Mouse (Mus musculus) liver, embryonic 11.5 days (tissue): Measurements from ENCODE around the gene Ppt1. TPM values are rescaled to one million over a fixed set of nuclear protein-coding genes. Genes with fewer than 3 reads are reported as not detected.

ENCODE experiments used
- ATAC-seq: fragments of 200-750 bp; cut with Nextera tagmentation; replicated peaks from 2 replicates; pipeline ENCODE4 v1.8.0; 2017; ENCODE audit warnings: moderate number of reproducible peaks, mild to moderate bottlenecking, moderate TSS enrichment, moderate library complexity; ENCODE audit not compliant: low FRiP score
- DNase-seq: peaks from one replicate; pipeline ENCODE4 v3.0.0-alpha.2; 2017; ENCODE audit warnings: low spot score
- H3K27ac ChIP-seq: fragments of 300-500 bp; sonication (generic); 2 replicates; pipeline ENCODE4 v1.5.1; 2014; ENCODE audit warnings: mild to moderate bottlenecking, low read depth, low read length, control low read depth
- H3K27me3 ChIP-seq: fragments of 300-500 bp; sonication (generic); replicated peaks from 2 replicates; pipeline ENCODE4 v1.6.1; 2014; ENCODE audit warnings: low read length, mixed read lengths; ENCODE audit not compliant: control insufficient read depth, insufficient read depth
- H3K36me3 ChIP-seq: fragments of 300-500 bp; sonication (generic); 2 replicates; pipeline ENCODE4 v1.6.1; 2014; ENCODE audit warnings: mild to moderate bottlenecking, low read length, moderate library complexity, mixed read lengths; ENCODE audit not compliant: control insufficient read depth, insufficient read depth
- H3K4me1 ChIP-seq: fragments of 300-500 bp; sonication (generic); replicated peaks from 2 replicates; pipeline ENCODE4 v1.6.1; 2014; ENCODE audit warnings: low read length, mixed read lengths; ENCODE audit not compliant: control insufficient read depth, insufficient read depth
- H3K4me2 ChIP-seq: fragments of 300-500 bp; sonication (generic); 2 replicates; pipeline ENCODE4 v1.6.1; 2014; ENCODE audit warnings: mild to moderate bottlenecking, control low read depth, moderate library complexity
- H3K4me3 ChIP-seq: fragments of 300-500 bp; sonication (generic); 2 replicates; pipeline ENCODE4 v1.5.1; 2014; ENCODE audit warnings: low read depth, low read length, control low read depth
- H3K9ac ChIP-seq: fragments of 300-500 bp; sonication (generic); 2 replicates; pipeline ENCODE4 v1.6.1; 2014; ENCODE audit warnings: low read depth, low read length, control low read depth
- H3K9me3 ChIP-seq: fragments of 300-500 bp; sonication (generic); 2 replicates; pipeline ENCODE4 v1.6.1; 2016; ENCODE audit warnings: low read length, inconsistent platforms, mixed read lengths; ENCODE audit not compliant: control insufficient read depth
- WGBS: fragments of 180-500 bp; shearing (Covaris S2); extraction: QIAGEN DNeasy Blood & Tissue Kit; methylation state at CpG from one replicate; pipeline ENCODE4 v1.1.7; 2014; 5-methylcytosine and 5-hydroxymethylcytosine counted together
- polyA plus RNA-seq: library from polyadenylated mRNA; unstranded; fragments of >200 nt; fragmentation: Nextera tagmentation; extraction: Ambion mirVana; gene quantifications from 2 replicates; pipeline ENCODE4 v1.2.1, GENCODE M21; 2014

Ppt1 gene
- polyA plus RNA-seq, 1 experiment from 2014 or later = 44.5 TPM

DNA sequence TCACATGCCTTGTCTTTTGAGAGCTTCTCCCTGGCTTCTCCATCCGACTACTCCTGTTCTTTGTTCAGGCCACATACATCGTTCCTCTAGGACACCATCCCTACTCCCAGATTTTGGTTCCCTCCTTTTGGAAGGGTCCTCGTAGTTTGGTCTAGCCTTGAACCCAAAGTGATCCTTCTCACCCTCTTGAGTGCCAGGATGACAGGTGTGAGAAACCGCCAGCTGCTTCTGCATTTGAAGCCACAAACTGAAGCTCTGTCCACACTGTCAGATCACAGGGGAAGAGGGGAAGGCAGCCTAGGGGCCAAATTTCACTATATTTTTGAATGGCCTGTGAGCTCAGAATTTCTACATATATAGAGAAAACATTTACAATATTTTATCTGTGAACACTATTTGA lies 18.7 kb downstream of the Ppt1 start:
- H3K9me3 ChIP-seq = no peaks in the 10 kb centered on the region

DNA sequence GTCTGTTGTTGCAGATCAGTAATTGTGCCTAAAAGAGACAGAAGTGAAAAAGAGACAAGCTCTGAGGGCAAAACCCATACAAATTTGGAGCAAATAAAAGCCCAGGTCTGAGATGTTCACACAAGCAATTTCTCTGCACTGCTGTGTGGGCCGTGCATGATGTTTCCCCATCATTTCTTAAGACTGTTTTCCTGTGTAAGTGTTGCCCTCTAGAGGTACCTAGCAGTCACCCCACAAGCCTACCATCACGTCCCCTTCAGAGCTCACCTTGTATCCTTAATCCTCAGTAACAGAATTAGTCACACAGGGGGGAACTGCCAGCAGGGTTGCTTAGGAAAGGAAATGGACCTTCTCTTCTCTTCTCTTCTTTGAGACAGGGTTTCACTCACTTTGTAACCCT lies 21.9 kb downstream of the Ppt1 start:
- Histone ChIP-seq H3K9ac (no peak overlapping the region), H3K9me3 (no peaks in the 10 kb centered on the region), H3K4me1 (no peaks in the 10 kb centered on the region), H3K4me3 (no peak overlapping the region), H3K36me3 (peaks cover 31% of the 10 kb centered on the region), H3K27me3 (no peaks in the 10 kb centered on the region), H3K27ac (no peak overlapping the region), H3K4me2 (no peak overlapping the region)
- 60% methylated on average over 2 of the region's 2 CpGs for WGBS
- no peak for ATAC-seq
- DNase-seq = no peak

More for the DNA sequence above, 18.7 kb downstream of the Ppt1 start:
- no peak overlapping the region for H3K4me2 ChIP-seq
- WGBS = 86% methylated on average over 4 of the region's 4 CpGs
- no peak overlapping the region for H3K27ac ChIP-seq
- no peak overlapping the region for H3K9ac ChIP-seq
- H3K36me3 ChIP-seq = peaks cover 15% of the 10 kb centered on the region
- H3K4me1 ChIP-seq = no peaks in the 10 kb centered on the region
- no peak overlapping the region for H3K4me3 ChIP-seq
- ATAC-seq (no peak), DNase-seq (no peak)
- H3K27me3 ChIP-seq = no peaks in the 10 kb centered on the region

DNA sequence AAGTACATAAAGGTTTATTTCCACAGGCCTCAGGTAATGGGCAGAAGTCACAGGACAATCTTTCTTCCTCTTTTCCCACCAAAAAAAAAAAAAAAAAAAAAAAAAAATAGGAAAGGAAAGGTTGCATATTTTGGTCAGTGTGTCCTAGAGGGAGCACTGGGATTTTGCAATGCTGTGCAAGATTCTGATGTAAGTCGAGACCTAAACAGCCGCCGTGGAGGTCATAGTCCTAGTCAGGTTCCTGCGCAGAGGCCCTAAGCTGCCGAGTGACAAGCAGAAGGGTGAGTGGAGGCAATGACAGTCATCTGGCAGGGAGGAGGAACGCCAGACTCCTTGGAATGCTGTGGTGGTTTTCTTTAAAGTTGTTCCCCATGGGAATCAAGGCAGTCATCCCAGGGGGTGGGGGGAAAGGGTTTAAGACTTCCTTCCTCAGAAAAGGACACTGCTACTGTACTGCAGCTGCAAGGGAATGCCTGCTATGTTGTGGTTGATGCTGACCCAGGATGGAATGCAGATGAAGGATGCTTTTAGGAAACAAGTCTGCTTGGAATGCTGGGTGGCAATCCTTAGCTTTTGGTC lies 23.1 kb downstream of the Ppt1 start:
- ATAC-seq (no peak), DNase-seq (no peak)
- H3K9ac ChIP-seq = no peak overlapping the region
- peaks cover 35% of the 10 kb centered on the region for H3K36me3 ChIP-seq
- H3K27me3 ChIP-seq = no peaks in the 10 kb centered on the region
- WGBS = 64% methylated on average over 6 of the region's 6 CpGs
- H3K9me3 ChIP-seq = no peaks in the 10 kb centered on the region
- H3K27ac ChIP-seq = no peak overlapping the region
- no peaks in the 10 kb centered on the region for H3K4me1 ChIP-seq
- H3K4me3 ChIP-seq = no peak overlapping the region
- no peak overlapping the region for H3K4me2 ChIP-seq

DNA sequence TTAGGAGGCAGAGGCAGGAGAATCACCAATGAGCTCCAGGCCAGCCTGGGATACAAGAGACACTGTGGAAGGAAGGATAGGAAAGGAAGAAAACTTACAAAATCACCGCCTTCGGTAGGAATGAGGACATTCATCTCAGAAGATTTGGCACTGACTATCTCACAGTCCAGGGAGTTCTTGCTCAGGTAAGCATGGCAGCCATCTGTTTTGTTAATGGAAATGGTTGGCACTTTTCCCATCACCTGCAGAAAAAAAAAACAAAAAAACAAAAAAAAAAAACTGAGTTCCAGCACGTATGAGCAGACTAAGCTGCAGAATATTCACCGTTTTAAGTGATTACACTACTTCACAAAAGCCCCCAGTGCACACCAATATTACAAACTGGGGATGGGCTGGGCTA lies 25.8 kb downstream of the Ppt1 start:
- DNase-seq = no peak
- Histone ChIP-seq H3K27ac (no peak overlapping the region), H3K4me1 (no peaks in the 10 kb centered on the region), H3K9me3 (no peaks in the 10 kb centered on the region), H3K9ac (no peak overlapping the region), H3K4me2 (no peak overlapping the region), H3K4me3 (no peak overlapping the region), H3K36me3 (peaks cover 51% of the 10 kb centered on the region), H3K27me3 (no peaks in the 10 kb centered on the region)
- no peak for ATAC-seq
- 93% methylated on average over 4 of the region's 4 CpGs for WGBS

DNA sequence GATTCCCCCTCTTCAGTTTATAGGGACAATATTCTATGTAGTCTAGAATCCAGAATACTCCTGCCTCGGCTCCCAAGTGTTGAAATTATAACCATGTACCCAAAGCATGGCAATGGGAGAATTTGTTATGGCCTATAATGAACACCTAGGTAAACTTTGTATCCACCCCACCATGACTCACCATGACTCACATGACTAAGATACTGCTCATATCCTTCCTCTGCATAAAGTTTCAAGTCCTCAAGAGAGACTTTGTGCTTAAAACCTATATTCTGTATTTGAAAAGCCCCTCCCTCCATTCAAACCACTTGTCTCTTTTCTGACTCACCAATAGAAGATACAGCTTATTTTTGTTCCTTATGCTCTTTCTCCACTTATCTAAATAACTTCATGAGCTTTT lies 32.0 kb downstream of the Ppt1 start:
- Histone ChIP-seq H3K27ac (no peak overlapping the region), H3K9me3 (no peaks in the 10 kb centered on the region), H3K9ac (no peak overlapping the region), H3K4me3 (no peak overlapping the region), H3K27me3 (no peaks in the 10 kb centered on the region), H3K4me1 (peaks cover 14% of the 10 kb centered on the region), H3K36me3 (peaks cover 48% of the 10 kb centered on the region), H3K4me2 (no peak overlapping the region)
- DNase-seq (no peak), ATAC-seq (no peak)
- WGBS = 91% methylated on average over 1 of the region's 1 CpGs

DNA sequence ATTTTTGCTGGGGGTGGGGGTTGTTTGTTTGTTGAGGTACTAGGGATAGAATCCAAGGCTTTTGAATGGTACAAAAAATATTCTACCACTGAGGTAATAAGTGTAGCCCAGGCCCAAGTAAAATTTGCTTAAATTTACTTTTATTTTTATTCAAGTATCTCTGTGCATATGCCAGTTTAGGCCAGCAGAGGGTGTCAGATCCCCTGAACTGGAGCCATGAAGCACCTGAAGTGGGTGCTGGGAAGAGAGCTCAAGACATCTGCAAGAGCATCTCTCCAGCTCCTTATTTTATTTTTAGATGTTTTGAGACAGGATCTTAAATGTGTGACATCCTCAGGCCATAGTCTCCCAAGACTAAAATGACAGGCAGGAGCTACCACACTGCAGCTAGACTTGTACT lies 34.0 kb downstream of the Ppt1 start:
- H3K27me3 ChIP-seq = no peaks in the 10 kb centered on the region
- H3K36me3 ChIP-seq = peaks cover 37% of the 10 kb centered on the region
- H3K27ac ChIP-seq = no peak overlapping the region
- H3K4me1 ChIP-seq = peaks cover 26% of the 10 kb centered on the region
- no peak for ATAC-seq
- H3K4me2 ChIP-seq = no peak overlapping the region
- H3K9ac ChIP-seq = no peak overlapping the region
- no peaks in the 10 kb centered on the region for H3K9me3 ChIP-seq
- no peak overlapping the region for H3K4me3 ChIP-seq
- no peak for DNase-seq

DNA sequence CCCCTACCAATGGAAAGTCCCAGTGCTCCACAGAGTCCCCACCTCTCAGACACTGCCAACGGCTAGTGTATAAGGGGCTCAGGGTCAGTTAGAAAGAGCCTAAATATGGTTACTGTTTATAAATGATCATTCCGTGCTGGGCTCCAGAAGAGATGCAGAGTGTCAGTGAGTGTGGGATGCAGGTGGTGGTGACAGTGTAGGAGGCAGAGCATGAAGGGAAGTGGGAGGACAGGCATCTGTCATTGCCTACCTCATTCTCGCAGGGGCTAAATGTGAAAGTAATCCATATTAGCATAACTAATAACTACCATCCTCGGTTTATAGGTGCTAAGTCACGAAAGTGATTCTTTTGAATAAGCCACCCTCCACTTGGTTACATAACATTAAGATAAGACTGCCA lies 34.7 kb downstream of the Ppt1 start:
- Histone ChIP-seq H3K4me2 (no peak overlapping the region), H3K27ac (no peak overlapping the region), H3K9me3 (no peaks in the 10 kb centered on the region), H3K9ac (no peak overlapping the region), H3K4me1 (peaks cover 26% of the 10 kb centered on the region), H3K36me3 (peaks cover 31% of the 10 kb centered on the region), H3K4me3 (no peak overlapping the region), H3K27me3 (no peaks in the 10 kb centered on the region)
- no peak for DNase-seq
- no peak for ATAC-seq
- WGBS = 86% methylated on average over 5 of the region's 5 CpGs

DNA sequence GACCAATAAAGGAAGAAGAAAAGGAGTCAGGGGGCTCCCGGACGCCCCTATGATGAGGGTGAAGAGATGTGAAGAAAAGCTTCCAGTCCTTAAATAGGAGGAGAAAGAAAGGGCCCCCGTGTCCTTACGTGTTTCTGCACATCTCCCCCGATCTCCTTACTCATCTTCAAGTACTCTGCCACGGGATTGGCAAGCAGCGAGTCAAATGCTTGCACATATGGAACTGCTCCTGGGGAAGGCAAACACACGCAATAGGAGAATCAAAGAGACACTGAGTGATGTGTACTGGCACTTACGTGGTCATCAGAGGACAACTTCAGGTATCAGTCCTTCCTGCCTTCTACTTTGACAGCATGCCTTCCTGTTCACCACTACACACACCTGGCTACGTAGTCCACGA lies 35.2 kb downstream of the Ppt1 start:
- ATAC-seq (no peak), DNase-seq (no peak)
- 81% methylated on average over 11 of the region's 11 CpGs for WGBS
- Histone ChIP-seq H3K4me2 (no peak overlapping the region), H3K27ac (no peak overlapping the region), H3K9me3 (no peaks in the 10 kb centered on the region), H3K36me3 (peaks cover 30% of the 10 kb centered on the region), H3K9ac (no peak overlapping the region), H3K4me1 (peaks cover 26% of the 10 kb centered on the region), H3K4me3 (no peak overlapping the region), H3K27me3 (no peaks in the 10 kb centered on the region)

DNA sequence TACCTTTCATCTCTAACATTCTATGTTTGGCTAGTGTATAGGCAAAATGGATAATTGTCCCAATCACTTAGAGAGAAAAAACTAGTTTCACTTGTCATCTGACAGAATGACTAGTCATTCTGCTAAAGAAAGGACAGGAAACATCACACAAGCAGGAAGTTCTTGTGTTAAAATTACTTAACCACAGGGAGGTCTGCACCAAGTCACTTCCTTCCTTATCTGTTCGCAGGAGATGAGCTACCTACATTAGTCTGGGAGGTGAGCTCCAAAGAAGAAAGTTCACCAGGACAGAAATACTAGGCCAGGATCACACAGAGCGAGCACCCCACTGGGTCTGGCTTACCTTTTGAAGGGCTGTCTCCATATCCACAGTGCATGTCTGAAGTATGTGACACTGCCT lies 35.9 kb downstream of the Ppt1 start:
- H3K36me3 ChIP-seq = peaks cover 25% of the 10 kb centered on the region
- ATAC-seq = 0 out of 2 replicates have a peak, but pooled peaks have one; percentile 10

More for the DNA sequence above, 35.9 kb downstream of the Ppt1 start:
- 0 out of 2 replicates have a peak overlapping the region, but pooled peaks have one; percentile 13 for H3K27ac ChIP-seq
- no peak for DNase-seq
- peak overlapping the region; percentile 22; the same call in 1 of the 2 replicates for H3K4me2 ChIP-seq
- 57% methylated on average over 2 of the region's 2 CpGs for WGBS
- no peaks in the 10 kb centered on the region for H3K9me3 ChIP-seq
- H3K27me3 ChIP-seq = no peaks in the 10 kb centered on the region
- H3K4me1 ChIP-seq = peaks cover 29% of the 10 kb centered on the region
- H3K4me3 ChIP-seq = no peak overlapping the region
- no peak overlapping the region for H3K9ac ChIP-seq
